Mouse (Mus musculus): ENCODE measurements at regions not wholly inside any gene's neighbourhood (a gene's known extent, or its start where the extent isn't known, plus 50 kb on each side); places are given as distances from the start of the nearest gene placed in this dataset.

DNA sequence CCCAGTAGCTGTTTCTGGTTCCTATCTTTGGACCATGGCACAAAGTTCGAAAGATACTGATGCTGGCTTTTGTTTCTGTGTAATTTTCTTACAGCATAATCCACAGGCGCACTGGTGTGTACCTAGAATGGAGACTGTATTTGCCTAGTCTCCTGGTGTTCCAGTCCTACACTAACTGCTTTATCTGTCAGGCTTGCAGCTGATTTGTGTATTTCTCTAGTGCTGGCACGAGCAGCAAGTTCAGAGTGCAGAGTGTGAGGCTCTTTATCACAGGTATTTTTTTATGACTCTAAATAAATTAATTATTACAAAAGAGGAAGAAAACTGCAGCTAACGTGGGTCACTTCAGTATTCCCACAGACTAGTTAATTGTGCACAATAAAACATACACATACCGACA, 405.1 kb upstream of the Zeb2 start:
- 86% methylated on average over 5 of the region's 5 CpGs for WGBS
- H3K4me1 ChIP-seq (replicated peaks; ENCODE audit: control insufficient read depth, insufficient read depth, low read length) = 0 out of 2 replicates have a peak, but pooled peaks cover 4% of the 10 kb centered on the region
- no peak overlapping the region for H3K4me2 ChIP-seq (replicated peaks)
- no peak for ATAC-seq (ENCODE audit: low FRiP score)
- DNase-seq (ENCODE audit: low spot score) = no peak
- H3K9me3 ChIP-seq (ENCODE audit: control insufficient read depth, low read length) = no peaks in the 10 kb centered on the region
- H3K27me3 ChIP-seq (ENCODE audit: control insufficient read depth, insufficient read depth, low read length) = no peaks in the 10 kb centered on the region
- H3K9ac ChIP-seq = no peak overlapping the region
- H3K36me3 ChIP-seq (replicated peaks; ENCODE audit: control insufficient read depth, insufficient read depth) = no peaks in the 10 kb centered on the region
- H3K27ac ChIP-seq = no peak overlapping the region
- no peak overlapping the region for H3K4me3 ChIP-seq (replicated peaks; ENCODE audit: low read length)

DNA sequence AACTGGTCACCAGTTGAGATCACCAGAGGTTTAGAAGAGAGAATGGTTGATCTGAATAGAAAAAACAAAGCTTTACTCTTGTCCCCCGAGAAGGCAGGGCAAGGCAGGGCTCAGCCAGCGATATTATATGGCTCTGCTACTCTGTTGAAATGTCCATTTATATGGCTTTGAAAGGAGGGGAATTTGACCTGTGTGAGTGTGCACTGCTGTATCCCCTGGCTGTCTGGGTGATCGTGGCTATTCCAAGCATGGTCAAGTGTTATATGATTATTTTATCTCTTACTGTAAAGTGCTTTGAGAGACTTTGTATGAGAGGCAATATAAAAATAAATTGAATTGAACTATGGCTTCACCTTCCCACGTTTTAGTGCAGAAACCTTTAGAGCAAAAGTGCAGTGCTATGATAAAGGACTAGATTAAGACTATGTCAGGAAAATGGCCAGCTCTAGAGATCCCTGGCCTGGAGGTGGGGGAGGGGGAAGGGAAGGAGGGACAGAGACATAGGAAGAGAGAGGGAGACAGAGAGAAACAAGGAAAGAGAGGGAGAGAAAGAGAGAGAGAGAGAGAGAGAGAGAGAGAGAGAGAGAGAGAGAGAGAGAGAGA, 402.5 kb upstream of the Zeb2 start:
- H3K27me3 ChIP-seq (ENCODE audit: control insufficient read depth, insufficient read depth, low read length) = no peaks in the 10 kb centered on the region
- H3K4me3 ChIP-seq (replicated peaks; ENCODE audit: low read length) = no peak overlapping the region
- DNase-seq (ENCODE audit: low spot score) = no peak
- no peak overlapping the region for H3K27ac ChIP-seq
- ATAC-seq (ENCODE audit: low FRiP score) = no peak
- no peaks in the 10 kb centered on the region for H3K36me3 ChIP-seq (replicated peaks; ENCODE audit: control insufficient read depth, insufficient read depth)
- H3K9me3 ChIP-seq (ENCODE audit: control insufficient read depth, low read length) = no peaks in the 10 kb centered on the region
- 40% methylated on average over 4 of the region's 4 CpGs for WGBS
- no peak overlapping the region for H3K4me2 ChIP-seq (replicated peaks)
- no peak overlapping the region for H3K9ac ChIP-seq
- H3K4me1 ChIP-seq (replicated peaks; ENCODE audit: control insufficient read depth, insufficient read depth, low read length) = 0 out of 2 replicates have a peak, but pooled peaks cover 4% of the 10 kb centered on the region

DNA sequence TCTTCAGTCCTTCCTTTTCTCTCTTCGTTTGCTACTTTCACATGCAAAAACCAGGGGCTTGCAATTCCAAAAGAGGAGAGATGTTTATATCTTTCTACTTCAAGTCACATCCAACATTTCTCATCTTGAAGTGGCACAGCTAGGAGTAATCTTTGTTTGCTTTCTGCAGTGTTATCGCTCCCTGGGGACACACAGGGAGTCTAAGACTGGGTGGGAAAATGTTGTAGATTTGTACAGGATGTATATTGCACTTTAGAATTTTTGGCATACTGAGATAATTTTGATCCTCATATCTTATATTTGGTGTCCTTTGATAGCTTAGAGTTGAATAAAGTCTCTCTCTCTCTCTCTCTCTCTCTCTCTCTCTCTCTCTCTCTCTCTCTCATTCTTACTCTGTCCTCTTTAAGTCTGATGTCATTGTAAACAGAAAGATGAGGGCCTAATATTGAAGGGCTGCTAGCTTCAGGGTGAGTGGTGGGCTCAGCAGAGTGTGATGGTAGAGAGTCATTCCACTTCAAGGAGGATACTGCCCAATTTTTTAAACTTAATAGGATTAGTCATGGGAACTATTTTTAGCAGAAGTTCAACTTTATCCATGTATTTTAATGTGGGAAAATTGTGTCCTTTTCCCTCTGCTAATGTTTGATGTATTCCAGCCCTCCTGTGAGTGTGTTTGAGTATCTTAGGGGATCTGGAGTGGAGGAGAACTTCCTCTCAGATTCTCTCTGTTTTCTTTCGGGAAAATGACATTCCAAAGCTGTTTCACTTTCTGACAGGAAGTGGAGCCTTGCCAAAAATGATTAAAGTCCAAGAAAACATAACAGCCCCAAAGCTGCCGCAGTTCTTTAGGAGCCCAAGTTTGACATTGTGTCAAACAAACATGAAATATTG, 397.3 kb upstream of the Zeb2 start:
- H3K4me1 ChIP-seq (replicated peaks; ENCODE audit: control insufficient read depth, insufficient read depth, low read length) = 0 out of 2 replicates have a peak, but pooled peaks cover 3% of the 10 kb centered on the region
- H3K9me3 ChIP-seq (ENCODE audit: control insufficient read depth, low read length) = no peaks in the 10 kb centered on the region
- H3K36me3 ChIP-seq (replicated peaks; ENCODE audit: control insufficient read depth, insufficient read depth) = no peaks in the 10 kb centered on the region
- H3K27ac ChIP-seq = no peak overlapping the region
- ATAC-seq (ENCODE audit: low FRiP score) (no peak), DNase-seq (ENCODE audit: low spot score) (peak; percentile 30)
- 67% methylated on average over 4 of the region's 4 CpGs for WGBS
- no peak overlapping the region for H3K4me2 ChIP-seq (replicated peaks)
- no peak overlapping the region for H3K9ac ChIP-seq
- no peak overlapping the region for H3K4me3 ChIP-seq (replicated peaks; ENCODE audit: low read length)
- no peaks in the 10 kb centered on the region for H3K27me3 ChIP-seq (ENCODE audit: control insufficient read depth, insufficient read depth, low read length)

DNA sequence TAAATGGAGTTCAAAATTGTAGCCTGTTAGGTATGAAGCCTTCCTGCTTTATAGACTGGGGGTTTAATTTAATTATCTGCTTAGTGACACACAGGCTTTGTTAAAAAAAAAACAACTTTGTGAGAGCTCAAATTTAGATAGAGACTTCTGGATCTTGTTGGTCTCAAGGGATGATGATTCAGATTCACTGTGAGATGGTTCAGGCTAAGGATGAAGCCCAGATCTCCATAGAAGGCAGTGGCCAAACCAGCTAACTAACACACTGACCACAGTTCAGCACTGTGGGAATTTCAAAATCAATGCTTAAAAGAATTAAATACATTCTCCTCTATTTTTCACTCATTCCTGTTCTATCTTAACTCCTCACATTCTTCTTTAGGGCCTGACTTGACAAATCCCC, 395.7 kb upstream of the Zeb2 start:
- Histone ChIP-seq H3K9me3 (ENCODE audit: control insufficient read depth, low read length) (no peaks in the 10 kb centered on the region), H3K36me3 (replicated peaks; ENCODE audit: control insufficient read depth, insufficient read depth) (no peaks in the 10 kb centered on the region), H3K4me1 (replicated peaks; ENCODE audit: control insufficient read depth, insufficient read depth, low read length) (no peaks in the 10 kb centered on the region), H3K9ac (no peak overlapping the region), H3K4me3 (replicated peaks; ENCODE audit: low read length) (no peak overlapping the region), H3K27ac (no peak overlapping the region), H3K27me3 (ENCODE audit: control insufficient read depth, insufficient read depth, low read length) (no peaks in the 10 kb centered on the region), H3K4me2 (replicated peaks) (no peak overlapping the region)
- no peak for ATAC-seq (ENCODE audit: low FRiP score)
- no peak for DNase-seq (ENCODE audit: low spot score)

DNA sequence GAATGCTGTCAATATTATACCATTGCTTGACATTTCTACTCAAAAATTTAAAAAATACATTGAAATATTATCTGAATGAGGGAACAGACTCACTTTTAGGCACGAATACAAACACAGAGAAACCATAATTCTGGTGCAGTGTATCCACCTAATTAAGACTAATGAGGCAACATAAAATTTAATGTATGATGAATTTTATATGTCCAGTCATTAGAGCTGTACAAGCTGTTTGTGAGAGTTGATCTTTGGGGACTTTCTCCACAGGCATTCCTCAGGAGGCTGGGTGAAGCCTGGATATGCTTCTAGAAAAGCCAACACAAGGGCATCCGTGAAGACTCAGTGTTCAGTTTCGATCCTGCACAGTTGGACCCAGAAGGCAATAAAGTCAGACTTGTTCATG, 394.6 kb upstream of the Zeb2 start:
- ATAC-seq (ENCODE audit: low FRiP score) (no peak), DNase-seq (ENCODE audit: low spot score) (no peak)
- no peak overlapping the region for H3K4me2 ChIP-seq (replicated peaks)
- no peaks in the 10 kb centered on the region for H3K4me1 ChIP-seq (replicated peaks; ENCODE audit: control insufficient read depth, insufficient read depth, low read length)
- no peak overlapping the region for H3K9ac ChIP-seq
- no peak overlapping the region for H3K27ac ChIP-seq
- H3K9me3 ChIP-seq (ENCODE audit: control insufficient read depth, low read length) = no peaks in the 10 kb centered on the region
- no peak overlapping the region for H3K4me3 ChIP-seq (replicated peaks; ENCODE audit: low read length)
- no peaks in the 10 kb centered on the region for H3K27me3 ChIP-seq (ENCODE audit: control insufficient read depth, insufficient read depth, low read length)
- H3K36me3 ChIP-seq (replicated peaks; ENCODE audit: control insufficient read depth, insufficient read depth) = no peaks in the 10 kb centered on the region
- 84% methylated on average over 3 of the region's 3 CpGs for WGBS

DNA sequence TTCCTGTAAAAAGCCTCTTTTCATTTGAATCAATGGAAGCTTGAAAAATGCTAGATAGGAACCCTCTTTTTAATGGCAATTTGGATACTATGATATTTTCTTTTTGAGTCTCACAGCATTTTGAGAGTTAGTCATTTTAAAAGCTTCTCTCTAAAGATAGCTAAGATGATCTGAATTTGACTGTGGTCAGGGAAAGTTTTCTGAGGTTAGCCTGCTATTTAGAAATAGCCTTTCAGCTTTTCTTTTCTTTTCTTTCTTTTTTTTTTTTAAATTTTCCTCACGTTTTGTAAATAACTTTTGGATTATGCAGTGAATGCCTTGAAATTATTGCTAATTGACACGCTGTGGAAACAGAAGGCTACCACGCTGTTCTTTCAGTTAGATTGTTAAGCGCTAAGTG, 387.3 kb upstream of the Zeb2 start:
- WGBS = 91% methylated on average over 4 of the region's 4 CpGs
- no peak for DNase-seq (ENCODE audit: low spot score)

DNA sequence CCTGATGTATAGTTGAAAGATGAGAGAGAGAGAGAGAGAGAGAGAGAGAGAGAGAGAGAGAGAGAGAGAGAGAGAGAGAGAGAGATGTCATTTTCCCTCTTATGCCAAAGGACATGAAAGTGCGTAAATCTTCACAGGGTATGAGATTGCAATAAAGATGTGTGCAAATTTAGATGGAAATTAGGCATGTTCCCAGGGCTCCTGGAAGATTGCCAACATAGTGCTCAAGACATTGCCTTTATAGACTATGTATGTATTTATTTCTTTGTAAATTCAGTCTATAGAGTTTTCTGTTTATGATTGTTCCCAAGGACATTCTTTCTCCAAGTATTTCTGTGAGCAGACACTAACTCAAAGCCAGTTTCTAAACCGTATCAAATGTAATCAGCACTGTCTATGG, 376.5 kb upstream of the Zeb2 start:
- no peaks in the 10 kb centered on the region for H3K36me3 ChIP-seq (replicated peaks; ENCODE audit: control insufficient read depth, insufficient read depth)

More for the DNA sequence above, 387.3 kb upstream of the Zeb2 start:
- H3K27me3 ChIP-seq (ENCODE audit: control insufficient read depth, insufficient read depth, low read length) = no peaks in the 10 kb centered on the region
- H3K9ac ChIP-seq = no peak overlapping the region
- no peak overlapping the region for H3K27ac ChIP-seq
- no peaks in the 10 kb centered on the region for H3K9me3 ChIP-seq (ENCODE audit: control insufficient read depth, low read length)
- no peak overlapping the region for H3K4me3 ChIP-seq (replicated peaks; ENCODE audit: low read length)
- H3K4me2 ChIP-seq (replicated peaks) = no peak overlapping the region
- no peak for ATAC-seq (ENCODE audit: low FRiP score)
- H3K4me1 ChIP-seq (replicated peaks; ENCODE audit: control insufficient read depth, insufficient read depth, low read length) = no peaks in the 10 kb centered on the region
- no peaks in the 10 kb centered on the region for H3K36me3 ChIP-seq (replicated peaks; ENCODE audit: control insufficient read depth, insufficient read depth)

DNA sequence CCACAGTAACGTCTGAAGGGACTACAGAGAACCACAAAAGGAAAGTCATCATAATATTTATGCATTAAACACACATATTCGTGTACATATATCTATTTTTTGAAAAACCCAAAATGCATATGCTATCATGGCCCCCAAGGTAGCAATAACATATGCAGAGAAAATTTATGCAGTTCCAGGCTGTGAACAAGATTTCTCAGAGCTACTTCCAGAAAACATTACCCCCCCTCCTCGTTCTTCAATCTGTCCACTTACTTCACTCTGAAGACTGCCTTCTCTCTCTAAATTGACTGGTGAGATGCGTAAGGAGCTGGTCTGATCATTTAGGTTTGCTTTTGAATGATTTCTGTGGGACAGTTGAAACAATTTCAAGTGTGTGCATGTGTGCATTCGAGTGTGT, 369.3 kb upstream of the Zeb2 start:
- H3K27me3 ChIP-seq (ENCODE audit: control insufficient read depth, insufficient read depth, low read length) = no peaks in the 10 kb centered on the region
- no peak overlapping the region for H3K9ac ChIP-seq
- 83% methylated on average over 5 of the region's 5 CpGs for WGBS
- no peak for DNase-seq (ENCODE audit: low spot score)
- H3K36me3 ChIP-seq (replicated peaks; ENCODE audit: control insufficient read depth, insufficient read depth) = no peaks in the 10 kb centered on the region
- H3K4me2 ChIP-seq (replicated peaks) = no peak overlapping the region
- no peak overlapping the region for H3K27ac ChIP-seq
- no peak for ATAC-seq (ENCODE audit: low FRiP score)
- no peaks in the 10 kb centered on the region for H3K4me1 ChIP-seq (replicated peaks; ENCODE audit: control insufficient read depth, insufficient read depth, low read length)
- no peaks in the 10 kb centered on the region for H3K9me3 ChIP-seq (ENCODE audit: control insufficient read depth, low read length)
- no peak overlapping the region for H3K4me3 ChIP-seq (replicated peaks; ENCODE audit: low read length)

More for the DNA sequence above, 376.5 kb upstream of the Zeb2 start:
- Histone ChIP-seq H3K4me2 (replicated peaks) (no peak overlapping the region), H3K4me3 (replicated peaks; ENCODE audit: low read length) (no peak overlapping the region), H3K27me3 (ENCODE audit: control insufficient read depth, insufficient read depth, low read length) (no peaks in the 10 kb centered on the region), H3K4me1 (replicated peaks; ENCODE audit: control insufficient read depth, insufficient read depth, low read length) (no peaks in the 10 kb centered on the region), H3K9me3 (ENCODE audit: control insufficient read depth, low read length) (no peaks in the 10 kb centered on the region), H3K9ac (no peak overlapping the region), H3K27ac (no peak overlapping the region)
- ATAC-seq (ENCODE audit: low FRiP score) (no peak), DNase-seq (ENCODE audit: low spot score) (no peak)
- 76% methylated on average over 2 of the region's 2 CpGs for WGBS

DNA sequence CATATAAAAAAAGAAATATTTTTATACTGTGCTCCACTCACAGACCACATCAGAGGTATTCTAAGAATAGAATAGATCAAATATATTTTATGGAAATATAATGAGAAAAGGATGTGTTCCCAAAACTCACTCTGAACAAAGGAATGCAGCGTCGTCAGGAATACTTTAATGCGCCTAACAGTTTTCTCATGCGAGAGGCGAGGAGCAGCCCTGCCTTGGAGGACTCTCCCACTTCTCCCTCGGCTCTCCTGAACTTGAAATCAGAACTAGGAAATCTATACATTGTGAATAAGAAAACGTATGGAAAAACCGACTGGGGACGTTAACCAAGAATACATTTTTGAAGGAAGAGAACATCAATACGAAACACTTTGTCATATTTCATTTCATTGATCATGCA, 368.3 kb upstream of the Zeb2 start:
- Histone ChIP-seq H3K27me3 (ENCODE audit: control insufficient read depth, insufficient read depth, low read length) (no peaks in the 10 kb centered on the region), H3K9me3 (ENCODE audit: control insufficient read depth, low read length) (no peaks in the 10 kb centered on the region), H3K27ac (no peak overlapping the region), H3K9ac (no peak overlapping the region), H3K36me3 (replicated peaks; ENCODE audit: control insufficient read depth, insufficient read depth) (no peaks in the 10 kb centered on the region), H3K4me1 (replicated peaks; ENCODE audit: control insufficient read depth, insufficient read depth, low read length) (no peaks in the 10 kb centered on the region), H3K4me2 (replicated peaks) (no peak overlapping the region), H3K4me3 (replicated peaks; ENCODE audit: low read length) (no peak overlapping the region)
- no peak for ATAC-seq (ENCODE audit: low FRiP score)
- DNase-seq (ENCODE audit: low spot score) = no peak
- 67% methylated on average over 10 of the region's 10 CpGs for WGBS
